Mouse (Mus musculus) forebrain, embryonic 14.5 days (tissue): Measurements from ENCODE around the gene Gnas. TPM values are rescaled to one million over a fixed set of nuclear protein-coding genes. Genes with fewer than 3 reads are reported as not detected.

Experiments
- microRNA counts: library from miRNA; unstranded; fragments of <30 nt; microRNA quantifications from one replicate; lab custom pipeline; 2016
- microRNA-seq: library from miRNA; unstranded; fragments of <30 nt; microRNA quantifications from one replicate; pipeline ENCODE4, GENCODE M21; 2016
- polyA plus RNA-seq: library from polyadenylated mRNA; unstranded; fragments of >200 nt; fragmentation: Nextera tagmentation; extraction: Ambion mirVana; gene quantifications from 2 replicates; pipeline ENCODE4 v1.2.1, GENCODE M21; 2014

Gnas gene
- polyA plus RNA-seq, 1 experiment from 2014 or later: 966 TPM

MicroRNAs encoded within 50 kb of the gene (microRNA counts, 519-probe panel; counts per million panel counts)
- microRNA mmu-miR-296-3p (lab: Ali Mortazavi, UCI) (not detected), microRNA mmu-miR-296-5p (lab: Ali Mortazavi, UCI) (5,099 counts per million, percentile 78 among the panel's probes with 10 or more counts), microRNA mmu-miR-298 (lab: Ali Mortazavi, UCI) (3,200 counts per million, percentile 27 among the panel's probes with 10 or more counts)

Small RNA genes within 50 kb of the gene (microRNA-seq; reads per million reads assigned to microRNA genes)
- gene Gm27591 (not detected), gene Mir296 (3,273 reads per million, percentile 89 among the genes with 10 or more reads in this experiment), gene Mir298 (3,720 reads per million, percentile 90 among the genes with 10 or more reads in this experiment)

Other genes starting within 250 kb of the Gnas start
- 9.1 and 9.2 TPM in 2 replicates for gene Stx16, start 208.0 kb upstream of the Gnas start, polyA plus RNA-seq
- 20.3 and 20.6 TPM in 2 replicates for gene Npepl1, start 174.0 kb upstream of the Gnas start, polyA plus RNA-seq
- gene Gm20721, start 62.4 kb downstream of the Gnas start, polyA plus RNA-seq: 5.9 and 6.3 TPM in 2 replicates
- 111 and 115 TPM in 2 replicates for gene Nelfcd, start 131.5 kb downstream of the Gnas start, polyA plus RNA-seq
- gene Ctsz, start 154.7 kb downstream of the Gnas start, polyA plus RNA-seq: 86.7 and 94.1 TPM in 2 replicates
- gene Tubb1, start 166.4 kb downstream of the Gnas start, polyA plus RNA-seq: 0.72 and 1.1 TPM in 2 replicates
- gene Atp5e, start 179.8 kb downstream of the Gnas start, polyA plus RNA-seq: 664 and 832 TPM in 2 replicates
- 128 and 133 TPM in 2 replicates for gene Prelid3b, start 188.8 kb downstream of the Gnas start, polyA plus RNA-seq